Mouse (Mus musculus) natural killer cell, adult 2 months (primary cell): ENCODE data around the gene Ccdc6.

Source experiments
- DNase-seq, 2 experiments: peaks; one replicate each; pipeline ENCODE4 v3.0.0; 2022; ENCODE audit warnings: low spot score in 2 of 2

Ccdc6 gene

DNA sequence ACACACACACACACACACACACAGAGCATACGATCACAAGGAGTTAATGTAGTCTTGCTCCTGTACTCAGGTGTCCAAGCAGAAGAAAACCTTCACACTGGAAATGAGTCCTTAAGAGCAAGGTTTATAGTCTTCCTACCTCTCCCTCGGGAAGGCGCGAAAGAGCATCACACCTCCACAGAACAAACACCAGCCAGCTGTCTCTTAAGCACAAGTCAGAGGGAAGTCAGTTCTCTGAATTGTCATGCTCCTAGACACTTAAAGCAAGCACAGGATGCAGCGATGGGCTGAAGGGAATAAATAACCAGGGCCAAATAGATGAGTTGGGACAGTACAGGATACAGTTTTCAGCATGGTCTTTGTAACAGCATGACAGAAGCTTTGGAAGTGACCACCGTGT is 35.8 kb downstream of the Ccdc6 start:
- no peak for DNase-seq

DNA sequence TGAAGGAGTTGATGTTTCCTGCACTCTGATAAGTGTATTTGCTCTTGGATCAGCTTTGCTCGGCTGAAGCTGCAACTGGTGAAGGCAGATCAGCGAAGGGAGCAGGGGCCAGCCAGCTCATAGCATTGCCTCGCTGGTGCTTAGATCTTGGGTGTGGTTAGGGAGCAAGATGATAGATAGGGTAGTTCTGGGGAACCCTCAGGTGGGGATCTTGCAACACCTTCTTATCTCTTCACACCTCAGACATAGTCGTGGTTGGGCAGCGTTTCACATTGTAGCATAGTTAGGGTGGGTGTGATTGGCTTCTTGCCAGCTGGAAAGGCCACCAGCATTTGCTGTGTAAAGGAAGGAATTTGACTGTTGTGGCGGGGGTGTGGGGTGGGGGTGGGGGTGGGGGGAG is 36.3 kb downstream of the Ccdc6 start:
- peak; percentile 38 to 61 for DNase-seq

DNA sequence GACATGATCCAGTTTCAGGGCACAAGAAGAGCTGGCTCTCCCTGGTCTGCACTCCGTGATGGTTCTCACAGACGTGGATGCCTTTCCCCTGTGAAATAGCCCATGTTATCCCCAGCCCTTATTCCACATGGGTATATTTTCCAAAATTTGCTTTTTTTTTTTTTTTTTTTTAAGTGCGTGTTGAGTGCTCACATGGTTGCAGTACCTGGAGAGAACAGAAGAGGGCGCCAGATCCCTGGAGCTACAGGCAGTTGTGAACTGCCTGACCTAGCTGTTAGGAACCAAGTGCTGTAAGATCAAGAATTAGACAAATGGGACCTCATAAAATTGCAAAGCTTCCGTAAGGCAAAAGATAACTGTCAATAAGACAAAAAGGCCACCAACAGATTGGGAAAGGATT is 38.8 kb downstream of the Ccdc6 start:
- peak; percentile 33 to 54 for DNase-seq

DNA sequence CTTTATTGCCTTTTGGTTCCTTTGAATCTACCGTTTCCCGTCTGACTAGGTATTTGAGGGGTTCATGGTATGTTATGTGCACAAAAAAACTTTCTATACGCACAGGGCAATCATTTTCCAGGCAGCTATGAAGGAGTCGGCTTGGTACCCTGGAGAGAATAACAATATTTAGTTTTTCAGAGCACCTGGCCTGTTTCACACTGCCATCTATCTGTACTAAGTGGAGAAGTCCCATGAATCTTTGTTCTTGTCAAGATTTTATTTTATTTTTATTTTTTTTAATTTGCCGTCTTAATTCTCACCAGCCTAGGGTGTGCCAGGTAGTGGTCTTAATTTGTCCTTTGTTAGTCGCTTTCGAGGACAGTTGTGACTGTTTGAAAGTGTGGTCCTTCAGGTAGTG is 40.7 kb downstream of the Ccdc6 start:
- DNase-seq: no peak

DNA sequence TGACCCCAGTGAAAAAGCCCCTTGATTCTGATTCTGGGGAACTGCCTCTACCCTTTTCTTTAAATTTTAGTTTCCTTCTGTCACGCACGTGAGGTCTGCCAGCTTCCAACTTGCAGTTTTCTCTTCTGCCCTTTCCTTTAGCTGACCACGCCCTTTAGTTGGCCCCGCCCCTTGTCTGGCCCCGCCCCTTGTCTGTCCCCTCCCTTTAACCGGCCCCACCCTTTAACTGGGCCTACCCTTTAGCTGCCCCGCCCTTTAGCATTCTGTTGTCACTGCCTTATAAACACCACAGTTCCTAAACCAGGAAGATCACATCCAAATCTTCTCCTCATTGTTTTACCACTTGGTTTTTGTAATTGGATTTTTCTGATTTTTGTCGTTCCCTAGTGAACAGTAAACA is 41.2 kb downstream of the Ccdc6 start:
- DNase-seq: no peak

- DNase-seq: no peak
Observed at GRCm38 (mm10) chr10:70139368-70139767, 42.4 kb downstream of the Ccdc6 start.

- no peak for DNase-seq
Observed at GRCm38 (mm10) chr10:70140414-70140813, 43.5 kb downstream of the Ccdc6 start.

DNA sequence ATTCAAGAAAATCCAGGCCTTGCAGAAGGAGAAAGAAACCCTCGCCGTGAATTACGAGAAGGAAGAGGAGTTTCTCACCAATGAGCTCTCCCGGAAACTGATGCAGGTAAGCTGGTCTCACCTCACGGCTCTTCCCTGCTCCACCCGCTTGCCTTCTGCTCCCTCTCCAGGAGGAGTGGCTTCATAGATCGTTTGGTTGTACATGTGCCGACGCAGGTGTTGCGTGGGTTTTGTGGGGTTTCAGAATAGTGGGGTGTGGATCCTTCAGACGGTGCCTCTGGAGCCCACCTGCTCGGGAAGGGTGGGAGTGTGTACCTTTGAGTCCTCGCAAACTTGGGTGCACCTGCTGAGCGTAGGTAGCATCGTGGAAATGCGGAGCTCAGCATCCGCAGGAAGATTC is 45.7 kb downstream of the Ccdc6 start:
- no peak for DNase-seq

GRCm38 (mm10) chr10:70144004-70144557 is 47.2 kb downstream of the Ccdc6 start:
- DNase-seq: no peak

GRCm38 (mm10) chr10:70145873-70146272 is 49.0 kb downstream of the Ccdc6 start:
- no peak for DNase-seq

DNA sequence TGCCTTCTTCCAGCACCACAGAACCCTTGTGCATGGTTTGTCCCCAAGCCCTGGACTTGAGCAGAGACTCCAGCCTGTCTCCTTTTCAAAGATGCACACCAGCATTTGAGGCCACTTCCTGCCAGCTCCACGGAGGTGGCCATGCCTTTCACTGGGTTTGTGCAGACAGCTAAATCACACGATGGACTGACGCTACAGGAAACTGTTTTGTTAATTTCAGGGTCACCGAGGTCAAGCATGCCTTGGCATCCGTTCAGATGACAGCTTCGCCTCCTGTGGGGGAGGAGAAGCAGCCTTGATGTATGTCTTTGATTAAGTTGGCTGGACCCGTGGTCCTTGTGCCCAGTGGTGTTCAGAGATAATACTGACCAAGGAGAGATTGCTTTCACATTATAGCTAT is 52.2 kb downstream of the Ccdc6 start:
- peak in 1 of 2 experiments; percentile 3 for DNase-seq

GRCm38 (mm10) chr10:70150301-70150700 is 53.4 kb downstream of the Ccdc6 start:
- no peak for DNase-seq

GRCm38 (mm10) chr10:70151171-70151570 is 54.2 kb downstream of the Ccdc6 start:
- no peak for DNase-seq

DNA sequence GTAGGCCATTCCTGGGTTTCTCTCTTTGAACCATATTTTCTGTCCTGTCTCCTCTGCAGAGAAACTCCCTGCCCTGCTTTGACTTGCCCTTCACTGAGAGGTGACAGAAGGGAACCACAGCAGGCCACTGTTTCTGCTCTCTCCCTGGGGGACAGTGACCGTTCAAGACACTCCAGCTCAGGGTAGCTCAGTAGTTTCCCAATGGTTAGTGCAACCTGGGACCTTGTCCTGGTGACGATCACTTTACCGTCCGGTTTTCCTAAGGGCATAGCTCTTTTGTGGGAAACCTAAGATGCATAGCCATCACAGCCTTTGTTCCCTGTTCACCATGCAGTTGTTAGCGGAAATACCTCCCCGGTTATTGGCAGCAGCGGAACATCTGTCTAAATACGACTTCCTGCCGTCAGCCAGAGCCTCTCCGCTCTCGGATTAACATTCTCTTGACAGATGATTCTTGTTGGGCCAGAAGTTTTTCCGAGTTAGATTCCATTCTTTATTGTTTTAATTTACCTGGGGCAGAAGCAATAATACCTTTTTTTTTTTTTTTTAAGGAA is 55.3 kb downstream of the Ccdc6 start:
- DNase-seq: no peak

DNA sequence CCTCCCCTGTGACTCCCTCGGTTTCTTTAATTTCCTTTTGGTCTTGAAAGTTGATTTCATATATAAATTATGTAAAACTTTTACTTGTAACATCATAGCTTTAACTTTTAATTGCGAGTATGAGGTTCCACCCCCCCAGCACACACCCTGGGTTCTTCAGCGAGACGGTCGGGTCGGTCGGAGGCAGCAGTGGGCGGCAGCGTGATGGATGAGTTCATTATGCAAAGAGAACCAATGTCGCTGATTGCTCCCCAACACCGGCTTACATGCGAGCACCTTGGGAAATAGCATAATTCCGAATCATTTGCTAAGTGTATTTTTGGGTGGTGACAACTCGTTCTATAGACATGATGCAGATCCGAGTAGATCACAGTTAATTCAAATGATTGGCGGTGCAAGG is 56.9 kb downstream of the Ccdc6 start:
- no peak for DNase-seq

GRCm38 (mm10) chr10:70156431-70157165 is 59.7 kb downstream of the Ccdc6 start:
- DNase-seq: peak in 1 of 2 experiments; percentile 42

DNA sequence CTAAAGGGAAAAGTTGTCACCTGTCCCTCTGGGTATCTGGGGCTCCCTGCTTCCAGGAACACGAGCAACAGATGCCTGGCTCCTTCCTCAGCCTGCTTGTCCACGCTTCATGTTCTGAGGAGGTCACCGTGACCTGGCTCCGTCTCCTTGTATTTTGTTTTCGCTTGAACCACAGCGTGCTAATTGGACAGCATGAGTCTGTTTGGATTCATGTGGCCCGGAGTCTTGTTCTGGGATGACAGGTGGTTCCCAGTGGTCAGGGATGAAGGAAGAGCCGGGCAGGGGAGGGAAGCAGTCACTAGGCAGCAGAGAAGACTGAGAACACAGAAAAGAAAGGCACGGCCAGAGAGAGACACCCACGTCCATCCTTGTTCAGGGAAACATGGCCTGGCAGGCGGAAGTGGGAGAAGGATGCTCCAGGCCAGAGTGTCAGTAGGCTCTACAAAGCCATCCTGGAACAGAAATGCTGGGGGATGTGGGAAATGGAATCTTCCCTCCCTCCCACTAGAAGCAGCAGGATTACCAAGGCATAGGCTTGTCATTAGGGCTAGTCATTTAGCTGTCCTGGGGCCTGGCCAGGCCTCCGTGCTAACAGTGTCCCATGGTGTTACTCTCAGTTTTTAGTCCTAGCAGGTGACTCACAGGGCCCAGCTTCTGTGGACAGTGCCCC is 62.9 kb downstream of the Ccdc6 start:
- no peak for DNase-seq

GRCm38 (mm10) chr10:70160811-70161210 is 63.9 kb downstream of the Ccdc6 start:
- no peak for DNase-seq

GRCm38 (mm10) chr10:70161504-70161903 is 64.6 kb downstream of the Ccdc6 start:
- peak in 1 of 2 experiments; percentile 2 for DNase-seq

DNA sequence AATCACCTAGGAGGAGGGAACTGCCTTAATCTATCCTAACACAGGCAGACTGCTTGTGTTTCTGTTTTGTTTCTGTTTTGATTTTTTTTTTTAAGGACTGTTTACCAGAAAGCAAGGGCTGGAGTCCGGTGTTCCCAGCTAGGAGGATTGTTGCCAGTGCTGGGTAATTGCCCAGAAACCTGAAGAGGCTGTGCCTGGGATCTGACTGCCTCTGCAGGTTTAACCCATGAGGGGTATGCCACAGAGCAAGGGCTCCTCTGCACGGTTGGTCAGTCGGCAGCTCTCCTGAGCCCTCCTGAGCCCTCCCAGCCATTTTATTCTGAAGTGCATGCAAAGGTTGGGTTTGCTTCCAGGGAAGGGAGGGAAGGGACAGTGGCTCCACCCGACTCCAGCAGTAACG is 66.8 kb downstream of the Ccdc6 start:
- no peak for DNase-seq

GRCm38 (mm10) chr10:70165877-70166276 is 69.0 kb downstream of the Ccdc6 start:
- DNase-seq: no peak

GRCm38 (mm10) chr10:70166427-70166826 is 69.5 kb downstream of the Ccdc6 start:
- DNase-seq: no peak

GRCm38 (mm10) chr10:70167625-70168024 is 70.7 kb downstream of the Ccdc6 start:
- no peak for DNase-seq
